Mouse (Mus musculus): ENCODE results near the gene Caln1.

DNA sequence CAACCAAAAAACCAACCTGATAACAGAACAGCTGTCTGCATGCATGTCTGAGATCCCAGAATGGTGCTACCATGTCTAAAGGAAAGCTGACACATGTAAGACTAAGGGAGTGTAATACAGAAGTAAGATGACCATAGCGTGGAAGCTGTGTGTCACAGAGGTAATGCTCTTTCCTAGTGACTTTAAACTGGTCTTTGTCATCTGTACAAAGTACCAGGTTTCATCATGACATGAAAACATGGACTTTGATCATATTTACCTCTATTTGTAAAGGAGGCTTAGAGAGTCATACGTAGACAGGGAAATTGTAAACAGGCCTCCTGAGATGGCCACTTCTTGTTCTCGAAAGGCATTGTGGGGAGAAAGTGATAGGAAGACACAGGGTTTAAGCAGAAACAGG, 489.5 kb downstream of the Caln1 start:
- no peak for TF ChIP-seq EP300 (IDR thresholded peaks at IDR 0.05)
- no peak for TF ChIP-seq CTCF (IDR thresholded peaks at IDR 0.05)
